Mouse (Mus musculus) hindlimb bud, embryonic 11.5 days (tissue): ENCODE results near the gene Prdm2.

ENCODE experiments used
- DNase-seq: peaks from one replicate; pipeline ENCODE4 v3.0.0-alpha.2; 2012; ENCODE audit warnings: low read depth, low spot score; ENCODE audit errors: extremely low spot score

Prdm2 gene

GRCm38 (mm10) chr4:143108552-143108951 is 104.2 kb downstream of the Prdm2 start:
- DNase-seq = no peak

- no peak for DNase-seq
Measured at GRCm38 (mm10) chr4:143106971-143107370, 105.8 kb downstream of the Prdm2 start.

GRCm38 (mm10) chr4:143106566-143106965 is 106.2 kb downstream of the Prdm2 start:
- DNase-seq = no peak

GRCm38 (mm10) chr4:143104739-143105138 is 108.1 kb downstream of the Prdm2 start:
- no peak for DNase-seq

- DNase-seq = no peak
Measured at GRCm38 (mm10) chr4:143103811-143104210, 109.0 kb downstream of the Prdm2 start.

- DNase-seq = no peak
Measured at GRCm38 (mm10) chr4:143100157-143100556, 112.6 kb downstream of the Prdm2 start.

- DNase-seq = no peak
Measured at GRCm38 (mm10) chr4:143099288-143100039, 113.3 kb downstream of the Prdm2 start.

GRCm38 (mm10) chr4:143092082-143092701 is 120.6 kb downstream of the Prdm2 start:
- DNase-seq = no peak

GRCm38 (mm10) chr4:143090551-143090950 is 122.2 kb downstream of the Prdm2 start:
- no peak for DNase-seq

- DNase-seq = no peak
Measured at GRCm38 (mm10) chr4:143074071-143074765, 138.6 kb downstream of the Prdm2 start.

- no peak for DNase-seq
Measured at GRCm38 (mm10) chr4:143071791-143072190, 141.0 kb downstream of the Prdm2 start.

GRCm38 (mm10) chr4:143067006-143067405 is 145.8 kb downstream of the Prdm2 start:
- DNase-seq = no peak

- DNase-seq = no peak
Measured at GRCm38 (mm10) chr4:143058765-143059344, 153.9 kb downstream of the Prdm2 start.
